Mouse (Mus musculus): ENCODE data around the gene 1700109H08Rik. TPM values are rescaled to one million over a fixed set of nuclear protein-coding genes. Genes with fewer than 3 reads are reported as not detected.

The 1700109H08Rik gene
- polyA plus RNA-seq, 1 experiment from 2014 or later: 3.1 TPM

GRCm38 (mm10) chr5:3579066-3579465 lies 7.7 kb downstream of the 1700109H08Rik start:
- WGBS: 93% methylated on average over 7 of the region's 7 CpGs
- H3K9me3 ChIP-seq (ENCODE audit: control insufficient read depth, low read length): peaks cover 5% of the 10 kb centered on the region; the same call in 1 of the 2 replicates
- H3K4me1 ChIP-seq (replicated peaks; ENCODE audit: control insufficient read depth, insufficient read depth, low read length): no peaks in the 10 kb centered on the region
- no peaks in the 10 kb centered on the region for H3K27me3 ChIP-seq (replicated peaks; ENCODE audit: control insufficient read depth, insufficient read depth, low read length)
- no peak overlapping the region for H3K4me2 ChIP-seq
- no peak overlapping the region for H3K27ac ChIP-seq (ENCODE audit: low read depth, low read length)
- H3K36me3 ChIP-seq (ENCODE audit: control insufficient read depth, insufficient read depth, low read length): peaks cover 55% of the 10 kb centered on the region
- no peak overlapping the region for H3K4me3 ChIP-seq (ENCODE audit: low read depth, low read length)
- DNase-seq (ENCODE audit: low spot score) (no peak), ATAC-seq (replicated peaks; ENCODE audit: low FRiP score) (no peak)
- no peak overlapping the region for H3K9ac ChIP-seq (ENCODE audit: low read depth, low read length)

- Histone ChIP-seq H3K9ac (ENCODE audit: low read depth, low read length) (peak within 1 kb of the TSS; percentile 75), H3K36me3 (ENCODE audit: control insufficient read depth, insufficient read depth, low read length) (peaks cover 9% of the 10 kb centered on the region), H3K4me2 (peak within 1 kb of the TSS; percentile 77), H3K4me1 (replicated peaks; ENCODE audit: control insufficient read depth, insufficient read depth, low read length) (peaks cover 7% of the 10 kb centered on the region), H3K4me3 (ENCODE audit: low read depth, low read length) (peak within 1 kb of the TSS; percentile 71), H3K9me3 (ENCODE audit: control insufficient read depth, low read length) (no peaks in the 10 kb centered on the region), H3K27ac (ENCODE audit: low read depth, low read length) (peak within 1 kb of the TSS; percentile 57), H3K27me3 (replicated peaks; ENCODE audit: control insufficient read depth, insufficient read depth, low read length) (no peaks in the 10 kb centered on the region)
- DNase-seq (ENCODE audit: low spot score) (peak; percentile 91), ATAC-seq (replicated peaks; ENCODE audit: low FRiP score) (peak; percentile 98)
- WGBS: under 1% methylated on average over 50 of the region's 50 CpGs
These were observed 24.5 kb downstream of the 1700109H08Rik start, which contains the start of gene Pex1 for GRCm38 (mm10) chr5:3595693-3596398. Gene Pex1 (plus strand): TSS chr5:3596066.

GRCm38 (mm10) chr5:3596399-3596766 lies 25.0 kb downstream of the 1700109H08Rik start, which contains the start of gene Rbm48:
Gene Rbm48 (minus strand): TSS chr5:3596585.
- DNase-seq (ENCODE audit: low spot score) (peak; percentile 77), ATAC-seq (replicated peaks; ENCODE audit: low FRiP score) (peak; percentile 80)
- under 1% methylated on average over 31 of the region's 31 CpGs for WGBS
- peak within 1 kb of the TSS; percentile 57 for H3K27ac ChIP-seq (ENCODE audit: low read depth, low read length)
- peak within 1 kb of the TSS; percentile 77 for H3K4me2 ChIP-seq
- H3K4me3 ChIP-seq (ENCODE audit: low read depth, low read length): peak within 1 kb of the TSS; percentile 71
- peak within 1 kb of the TSS; percentile 75 for H3K9ac ChIP-seq (ENCODE audit: low read depth, low read length)
- H3K36me3 ChIP-seq (ENCODE audit: control insufficient read depth, insufficient read depth, low read length): peaks cover 3% of the 10 kb centered on the region
- no peaks in the 10 kb centered on the region for H3K9me3 ChIP-seq (ENCODE audit: control insufficient read depth, low read length)
- no peaks in the 10 kb centered on the region for H3K27me3 ChIP-seq (replicated peaks; ENCODE audit: control insufficient read depth, insufficient read depth, low read length)
- peaks cover 7% of the 10 kb centered on the region for H3K4me1 ChIP-seq (replicated peaks; ENCODE audit: control insufficient read depth, insufficient read depth, low read length)

GRCm38 (mm10) chr5:3597171-3597570 lies 25.8 kb downstream of the 1700109H08Rik start:
- no peak overlapping the region for H3K9ac ChIP-seq (ENCODE audit: low read depth, low read length)
- DNase-seq (ENCODE audit: low spot score): no peak
- ATAC-seq (replicated peaks; ENCODE audit: low FRiP score): no peak

GRCm38 (mm10) chr5:3598766-3599165 lies 27.4 kb downstream of the 1700109H08Rik start:
- no peak overlapping the region for H3K9ac ChIP-seq (ENCODE audit: low read depth, low read length)

More at GRCm38 (mm10) chr5:3597171-3597570, 25.8 kb downstream of the 1700109H08Rik start:
- H3K27me3 ChIP-seq (replicated peaks; ENCODE audit: control insufficient read depth, insufficient read depth, low read length): no peaks in the 10 kb centered on the region
- peak overlapping the region; percentile 68 for H3K4me2 ChIP-seq
- H3K27ac ChIP-seq (ENCODE audit: low read depth, low read length): no peak overlapping the region
- H3K36me3 ChIP-seq (ENCODE audit: control insufficient read depth, insufficient read depth, low read length): 0 out of 2 replicates have a peak, but pooled peaks cover 2% of the 10 kb centered on the region
- no peaks in the 10 kb centered on the region for H3K9me3 ChIP-seq (ENCODE audit: control insufficient read depth, low read length)
- H3K4me1 ChIP-seq (replicated peaks; ENCODE audit: control insufficient read depth, insufficient read depth, low read length): peaks cover 7% of the 10 kb centered on the region
- H3K4me3 ChIP-seq (ENCODE audit: low read depth, low read length): peak overlapping the region; percentile 71

GRCm38 (mm10) chr5:3600298-3600697 lies 28.9 kb downstream of the 1700109H08Rik start:
- Histone ChIP-seq H3K9me3 (ENCODE audit: control insufficient read depth, low read length) (no peaks in the 10 kb centered on the region), H3K4me1 (replicated peaks; ENCODE audit: control insufficient read depth, insufficient read depth, low read length) (peaks cover under 1% of the 10 kb centered on the region; the same call in 1 of the 2 replicates), H3K27ac (ENCODE audit: low read depth, low read length) (no peak overlapping the region), H3K36me3 (ENCODE audit: control insufficient read depth, insufficient read depth, low read length) (no peaks in the 10 kb centered on the region; the same call in 1 of the 2 replicates), H3K4me2 (no peak overlapping the region), H3K4me3 (ENCODE audit: low read depth, low read length) (no peak overlapping the region), H3K27me3 (replicated peaks; ENCODE audit: control insufficient read depth, insufficient read depth, low read length) (no peaks in the 10 kb centered on the region), H3K9ac (ENCODE audit: low read depth, low read length) (no peak overlapping the region)
- DNase-seq (ENCODE audit: low spot score) (no peak), ATAC-seq (replicated peaks; ENCODE audit: low FRiP score) (no peak)
- WGBS: 79% methylated on average over 1 of the region's 1 CpGs

More at GRCm38 (mm10) chr5:3598766-3599165, 27.4 kb downstream of the 1700109H08Rik start:
- no peak overlapping the region for H3K4me3 ChIP-seq (ENCODE audit: low read depth, low read length)
- WGBS: 85% methylated on average over 5 of the region's 5 CpGs
- ATAC-seq (replicated peaks; ENCODE audit: low FRiP score): no peak
- no peaks in the 10 kb centered on the region for H3K36me3 ChIP-seq (ENCODE audit: control insufficient read depth, insufficient read depth, low read length)
- H3K9me3 ChIP-seq (ENCODE audit: control insufficient read depth, low read length): no peaks in the 10 kb centered on the region
- DNase-seq (ENCODE audit: low spot score): no peak
- no peak overlapping the region for H3K27ac ChIP-seq (ENCODE audit: low read depth, low read length)
- H3K27me3 ChIP-seq (replicated peaks; ENCODE audit: control insufficient read depth, insufficient read depth, low read length): no peaks in the 10 kb centered on the region
- H3K4me2 ChIP-seq: no peak overlapping the region
- peaks cover 7% of the 10 kb centered on the region for H3K4me1 ChIP-seq (replicated peaks; ENCODE audit: control insufficient read depth, insufficient read depth, low read length)

- H3K4me3 ChIP-seq (ENCODE audit: low read depth, low read length): no peak overlapping the region
- H3K27ac ChIP-seq (ENCODE audit: low read depth, low read length): no peak overlapping the region
- no peak overlapping the region for H3K9ac ChIP-seq (ENCODE audit: low read depth, low read length)
- H3K4me1 ChIP-seq (replicated peaks; ENCODE audit: control insufficient read depth, insufficient read depth, low read length): no peaks in the 10 kb centered on the region; the same call in 1 of the 2 replicates
- 82% methylated on average over 3 of the region's 3 CpGs for WGBS
- no peak overlapping the region for H3K4me2 ChIP-seq
- ATAC-seq (replicated peaks; ENCODE audit: low FRiP score) (no peak), DNase-seq (ENCODE audit: low spot score) (no peak)
- peaks cover 5% of the 10 kb centered on the region; the same call in 1 of the 2 replicates for H3K36me3 ChIP-seq (ENCODE audit: control insufficient read depth, insufficient read depth, low read length)
- H3K9me3 ChIP-seq (ENCODE audit: control insufficient read depth, low read length): no peaks in the 10 kb centered on the region
- H3K27me3 ChIP-seq (replicated peaks; ENCODE audit: control insufficient read depth, insufficient read depth, low read length): no peaks in the 10 kb centered on the region
These were observed 29.4 kb downstream of the 1700109H08Rik start for GRCm38 (mm10) chr5:3600790-3601189.

GRCm38 (mm10) chr5:3607114-3607513 lies 35.7 kb downstream of the 1700109H08Rik start:
- Histone ChIP-seq H3K4me2 (no peak overlapping the region), H3K4me1 (replicated peaks; ENCODE audit: control insufficient read depth, insufficient read depth, low read length) (no peaks in the 10 kb centered on the region), H3K9ac (ENCODE audit: low read depth, low read length) (no peak overlapping the region), H3K9me3 (ENCODE audit: control insufficient read depth, low read length) (no peaks in the 10 kb centered on the region), H3K27me3 (replicated peaks; ENCODE audit: control insufficient read depth, insufficient read depth, low read length) (no peaks in the 10 kb centered on the region), H3K4me3 (ENCODE audit: low read depth, low read length) (no peak overlapping the region), H3K27ac (ENCODE audit: low read depth, low read length) (no peak overlapping the region), H3K36me3 (ENCODE audit: control insufficient read depth, insufficient read depth, low read length) (peaks cover 5% of the 10 kb centered on the region; the same call in 1 of the 2 replicates)
- ATAC-seq (replicated peaks; ENCODE audit: low FRiP score) (no peak), DNase-seq (ENCODE audit: low spot score) (no peak)
- WGBS: 94% methylated on average over 9 of the region's 9 CpGs

- WGBS: 96% methylated on average over 7 of the region's 7 CpGs
- Histone ChIP-seq H3K27ac (ENCODE audit: low read depth, low read length) (no peak overlapping the region), H3K4me1 (replicated peaks; ENCODE audit: control insufficient read depth, insufficient read depth, low read length) (no peaks in the 10 kb centered on the region), H3K36me3 (ENCODE audit: control insufficient read depth, insufficient read depth, low read length) (peaks cover 9% of the 10 kb centered on the region), H3K4me2 (no peak overlapping the region), H3K4me3 (ENCODE audit: low read depth, low read length) (no peak overlapping the region), H3K9ac (ENCODE audit: low read depth, low read length) (no peak overlapping the region), H3K27me3 (replicated peaks; ENCODE audit: control insufficient read depth, insufficient read depth, low read length) (no peaks in the 10 kb centered on the region), H3K9me3 (ENCODE audit: control insufficient read depth, low read length) (no peaks in the 10 kb centered on the region)
- DNase-seq (ENCODE audit: low spot score) (no peak), ATAC-seq (replicated peaks; ENCODE audit: low FRiP score) (no peak)
These were observed 37.9 kb downstream of the 1700109H08Rik start for GRCm38 (mm10) chr5:3609241-3609640.
